Mouse (Mus musculus) brain, embryonic 14.5 days (tissue): ENCODE results near the gene Grk2. TPM values are rescaled to one million over a fixed set of nuclear protein-coding genes. Genes with fewer than 3 reads are reported as not detected.
A peak's percentile ranks its signal among the peaks of the same experiment; 100 is the strongest.

Source experiments
- DNase-seq: peaks from one replicate; pipeline ENCODE4 v3.0.0-alpha.2; 2011; ENCODE audit warnings: low read depth
- CTCF ChIP-seq: fragments of 200-500 bp; IDR thresholded peaks from 2 replicates; pipeline ENCODE4 v1.5.1; 2012; ENCODE audit warnings: inconsistent platforms, mild to moderate bottlenecking, moderate library complexity, borderline replicate concordance; ENCODE audit not compliant: insufficient read depth, insufficient read length; ENCODE audit errors: extremely low read depth
- POLR2A ChIP-seq: fragments of 200-500 bp; IDR thresholded peaks from 2 replicates; pipeline ENCODE4 v1.6.1; 2012; ENCODE audit warnings: mild to moderate bottlenecking, inconsistent platforms, borderline replicate concordance; ENCODE audit not compliant: poor library complexity, insufficient read depth, insufficient read length, severe bottlenecking; ENCODE audit errors: extremely low read depth
- polyA plus RNA-seq: library from polyadenylated mRNA; depleted of rRNA; stranded (reverse); fragments of >200 nt; gene quantifications from 2 replicates; pipeline ENCODE4 v1.2.3, GENCODE M21; 2012

Grk2 gene
- polyA plus RNA-seq, 1 experiment: 119 TPM

DNA sequence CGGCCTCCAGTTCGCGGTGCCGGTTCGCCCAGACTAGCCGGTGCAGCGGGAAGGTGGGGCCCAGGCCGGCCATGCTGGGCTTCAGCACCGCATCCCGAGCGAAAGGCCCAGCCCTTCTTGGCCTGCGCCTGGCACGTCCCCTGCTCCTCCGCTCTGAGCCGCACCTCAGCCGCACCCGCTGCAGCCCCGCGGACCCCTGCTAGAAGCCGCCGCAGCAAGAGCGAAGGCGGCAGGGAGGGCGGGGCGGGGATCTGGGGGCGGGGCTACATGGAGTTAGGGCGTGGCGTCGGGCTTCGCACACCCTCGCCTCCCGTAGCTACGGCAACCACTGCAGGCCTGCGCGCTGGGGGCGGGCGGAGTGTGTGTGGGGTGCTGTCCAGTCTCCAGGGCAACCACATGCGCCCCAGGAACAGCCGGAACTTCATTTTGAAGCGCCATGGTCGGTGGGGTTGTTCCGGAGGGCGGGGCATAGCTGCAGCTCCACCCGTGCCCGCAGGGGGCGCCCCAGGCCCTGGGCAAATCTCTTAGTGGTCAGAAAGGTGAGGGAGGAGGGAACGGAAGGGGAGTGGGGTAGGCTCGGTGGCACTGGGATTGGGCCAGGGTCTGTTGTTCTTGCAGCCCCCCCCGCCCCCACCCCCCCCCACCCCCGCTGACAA lies 23.0 kb downstream of the Grk2 start, which contains the start of gene Ankrd13d:
Gene Ankrd13d (minus strand): TSS at position 240 of the 656 bp plus-strand sequence.
- TF ChIP-seq POLR2A (peak; percentile 43; the same call in 1 of the 2 replicates), CTCF (peak; percentile 85)
- DNase-seq: peak; percentile 95

DNA sequence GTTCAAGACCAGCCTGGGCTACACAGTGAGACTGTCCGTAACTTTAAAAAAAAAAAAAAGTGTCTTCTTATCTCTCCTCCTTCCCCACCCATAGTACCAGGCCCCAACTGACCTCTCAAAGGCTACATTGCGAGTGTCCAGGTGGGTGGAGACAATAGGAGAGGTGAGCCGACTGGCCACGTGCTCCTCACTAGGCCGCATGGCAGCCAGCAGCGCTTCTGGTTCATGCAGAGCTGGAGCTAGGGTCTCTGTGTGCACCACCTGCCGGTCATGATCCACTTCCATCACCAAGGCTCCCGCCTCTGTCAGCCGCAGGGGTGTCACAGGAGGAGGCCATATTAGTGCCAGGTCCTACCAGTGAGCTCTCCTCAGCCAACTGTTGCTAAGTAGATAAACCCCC lies 25.6 kb downstream of the Grk2 start:
- TF ChIP-seq CTCF (no peak), POLR2A (no peak)
- no peak for DNase-seq

GRCm38 (mm10) chr19:4279487-4279886 lies 26.5 kb downstream of the Grk2 start:
- no peak for DNase-seq
- TF ChIP-seq POLR2A (no peak), CTCF (no peak; the same call in 1 of the 2 replicates)

GRCm38 (mm10) chr19:4270972-4271371 lies 35.0 kb downstream of the Grk2 start:
- TF ChIP-seq CTCF (no peak), POLR2A (no peak)
- no peak for DNase-seq

GRCm38 (mm10) chr19:4270187-4270586 lies 35.8 kb downstream of the Grk2 start:
- TF ChIP-seq CTCF: no peak
- TF ChIP-seq POLR2A: no peak
- DNase-seq: no peak

- TF ChIP-seq CTCF (no peak), POLR2A (no peak)
- peak; percentile 24 for DNase-seq
Measured at GRCm38 (mm10) chr19:4268566-4269361, 37.3 kb downstream of the Grk2 start, which contains the start of gene Ssh3. TSS of gene Ssh3 (minus strand) at chr19:4269180.

- DNase-seq: no peak
- TF ChIP-seq POLR2A: no peak
- 0 out of 2 replicates have a peak, but pooled peaks have one; percentile 6 for TF ChIP-seq CTCF
Measured at GRCm38 (mm10) chr19:4265956-4266355, 40.1 kb downstream of the Grk2 start.

DNA sequence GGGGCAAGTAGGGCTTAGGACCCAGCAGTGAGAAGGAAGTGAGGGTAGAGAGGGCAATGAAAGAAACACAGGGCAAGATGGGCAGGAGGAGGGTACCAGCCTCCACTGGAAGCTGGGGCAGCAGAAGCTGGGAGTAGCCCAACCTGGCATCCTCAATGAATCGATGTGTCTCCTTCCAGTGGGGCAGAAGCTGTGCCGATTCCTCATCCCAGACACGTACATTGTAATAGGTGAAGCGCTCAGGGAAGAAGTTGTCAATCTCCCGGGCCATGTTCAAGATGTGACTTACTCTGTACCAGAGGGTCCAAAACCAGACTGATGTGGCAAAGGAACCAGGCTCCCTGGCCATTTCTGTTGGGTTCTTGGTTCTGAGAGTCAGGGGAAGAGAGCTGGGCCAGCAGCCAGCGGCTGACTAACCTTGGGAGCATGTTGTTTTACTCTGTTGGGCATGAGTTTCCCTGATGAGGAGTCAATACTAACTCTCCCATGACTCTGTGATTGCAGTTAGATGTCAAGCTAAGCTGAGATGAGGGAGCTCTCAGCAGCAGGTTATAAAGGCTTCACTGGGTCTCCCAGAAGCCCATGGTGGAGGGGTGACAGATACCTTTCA lies 41.7 kb downstream of the Grk2 start:
- no peak for DNase-seq
- no peak for TF ChIP-seq CTCF
- TF ChIP-seq POLR2A: no peak

DNA sequence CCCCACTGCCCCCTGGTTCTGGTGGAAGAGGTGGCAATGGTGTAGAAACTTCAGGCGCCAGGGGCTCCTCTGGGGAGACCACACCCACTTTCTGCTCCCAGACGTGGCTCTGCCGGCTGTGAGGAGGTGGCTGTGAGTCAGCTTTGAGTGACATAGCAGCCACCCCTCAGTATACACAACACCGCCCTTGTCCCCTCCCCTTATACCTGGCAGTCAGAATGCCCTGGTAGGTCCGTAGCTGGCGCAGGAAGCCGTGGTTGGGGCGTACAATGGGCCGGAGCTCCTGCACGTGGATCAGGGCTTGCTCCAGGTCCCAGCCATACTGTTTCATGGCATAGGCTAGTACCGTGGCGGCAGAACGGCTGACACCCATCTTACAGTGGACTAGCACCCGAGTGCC lies 42.3 kb downstream of the Grk2 start:
- no peak for DNase-seq
- TF ChIP-seq CTCF: no peak
- TF ChIP-seq POLR2A: no peak

DNA sequence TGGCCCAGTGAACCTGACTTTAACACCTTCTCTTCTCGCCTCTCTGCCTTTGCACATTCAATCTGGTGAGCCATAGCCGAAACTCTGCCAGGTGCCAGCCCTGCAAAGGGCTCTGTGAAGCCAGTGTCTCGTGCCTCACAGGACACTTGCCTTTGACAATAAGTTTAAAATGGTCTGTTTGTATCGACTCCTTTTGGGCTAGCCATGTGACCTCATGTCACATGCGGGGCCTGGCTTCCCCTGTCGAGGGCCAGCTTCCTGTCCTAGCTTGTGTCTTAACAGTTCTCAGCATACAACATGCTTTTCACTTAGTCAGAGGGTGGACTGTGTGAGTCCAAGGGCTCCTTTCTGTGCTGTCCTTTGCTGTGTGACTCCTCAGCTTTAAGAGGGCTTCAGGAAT lies 43.3 kb downstream of the Grk2 start:
- TF ChIP-seq POLR2A: no peak
- no peak for TF ChIP-seq CTCF
- no peak for DNase-seq

- no peak for TF ChIP-seq POLR2A
- peak; percentile 26; the same call in 1 of the 2 replicates for TF ChIP-seq CTCF
- peak; percentile 14 for DNase-seq
Measured at GRCm38 (mm10) chr19:4261038-4261698, 44.9 kb downstream of the Grk2 start.

GRCm38 (mm10) chr19:4257897-4258252 lies 48.1 kb downstream of the Grk2 start:
- DNase-seq: no peak
- no peak for TF ChIP-seq POLR2A
- no peak for TF ChIP-seq CTCF
